Mouse (Mus musculus): ENCODE results near the gene Pik3r5. TPM values are rescaled to one million over a fixed set of nuclear protein-coding genes. Genes with fewer than 3 reads are reported as not detected.

Gene Pik3r5
- polyA plus RNA-seq, 1 experiment from 2014 or later, result 1.6 TPM

- Histone ChIP-seq H3K27me3 (no peaks in the 10 kb centered on the region), H3K27ac (replicated peaks) (no peak overlapping the region), H3K9me3 (peaks cover 13% of the 10 kb centered on the region; the same call in 1 of the 2 replicates), H3K4me1 (replicated peaks) (no peaks in the 10 kb centered on the region), H3K4me2 (no peak overlapping the region), H3K4me3 (no peak overlapping the region), H3K9ac (no peak overlapping the region), H3K36me3 (no peaks in the 10 kb centered on the region)
- no peak for ATAC-seq (ENCODE audit: low read depth)
- 86% methylated on average over 2 of the region's 2 CpGs for WGBS
Observed at GRCm38 (mm10) chr11:68520439-68520838, 88.5 kb downstream of the Pik3r5 start.

DNA sequence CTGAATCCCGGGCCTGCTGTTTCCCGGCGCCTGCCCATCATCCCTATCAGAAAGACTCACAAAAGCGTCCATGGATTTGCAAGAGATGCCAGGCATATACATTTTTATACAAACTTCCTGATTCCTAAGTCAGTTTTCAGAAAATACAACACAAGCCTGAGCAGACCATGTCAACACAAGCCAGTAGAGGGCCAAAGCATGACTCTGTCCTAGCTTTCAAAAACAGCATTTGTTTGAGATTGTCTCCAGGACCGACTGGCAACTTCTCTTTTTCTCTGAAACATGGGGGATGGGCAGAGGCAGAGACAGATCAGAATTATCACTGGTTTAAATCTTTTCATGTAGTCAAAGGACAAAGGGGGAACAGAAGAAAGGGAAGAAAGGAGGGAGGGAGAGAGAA lies 89.4 kb downstream of the Pik3r5 start:
- ATAC-seq (ENCODE audit: low read depth), result no peak
- no peaks in the 10 kb centered on the region for H3K4me1 ChIP-seq (replicated peaks)
- H3K4me3 ChIP-seq, result no peak overlapping the region
- H3K27me3 ChIP-seq, result no peaks in the 10 kb centered on the region
- H3K27ac ChIP-seq (replicated peaks), result no peak overlapping the region
- H3K36me3 ChIP-seq, result no peaks in the 10 kb centered on the region
- H3K4me2 ChIP-seq, result no peak overlapping the region
- peaks cover 13% of the 10 kb centered on the region; the same call in 1 of the 2 replicates for H3K9me3 ChIP-seq
- 72% methylated on average over 5 of the region's 5 CpGs for WGBS
- H3K9ac ChIP-seq, result no peak overlapping the region

DNA sequence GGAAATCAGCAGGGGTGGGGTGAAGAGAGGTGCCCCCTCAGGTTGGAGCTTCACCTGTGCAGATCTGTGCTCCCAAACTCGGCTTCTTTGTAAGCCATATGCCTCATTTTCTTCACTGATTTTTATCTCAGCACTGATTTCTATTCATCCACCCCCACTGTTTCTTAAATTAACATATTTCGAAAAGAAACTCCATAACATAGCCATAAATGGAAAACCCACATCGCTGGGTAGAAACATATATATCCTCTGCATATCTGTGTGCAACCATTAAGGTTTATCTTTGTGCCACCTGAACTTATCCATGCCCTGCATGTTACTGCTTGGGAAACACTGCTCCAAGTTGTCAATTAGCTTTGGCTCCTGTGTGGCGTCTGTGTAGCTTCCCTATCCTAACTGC lies 94.5 kb downstream of the Pik3r5 start:
- no peak overlapping the region for H3K4me3 ChIP-seq
- ATAC-seq (ENCODE audit: low read depth), result no peak
- no peak overlapping the region for H3K27ac ChIP-seq (replicated peaks)
- no peaks in the 10 kb centered on the region for H3K4me1 ChIP-seq (replicated peaks)
- H3K27me3 ChIP-seq, result no peaks in the 10 kb centered on the region
- WGBS, result 84% methylated on average over 4 of the region's 4 CpGs
- no peak overlapping the region for H3K4me2 ChIP-seq
- no peaks in the 10 kb centered on the region for H3K9me3 ChIP-seq
- H3K36me3 ChIP-seq, result no peaks in the 10 kb centered on the region
- H3K9ac ChIP-seq, result no peak overlapping the region

GRCm38 (mm10) chr11:68531066-68531806 lies 99.3 kb downstream of the Pik3r5 start:
- no peak for ATAC-seq (ENCODE audit: low read depth)
- 28% methylated on average over 16 of the region's 16 CpGs for WGBS
- H3K4me2 ChIP-seq, result no peak overlapping the region
- no peaks in the 10 kb centered on the region for H3K9me3 ChIP-seq
- no peak overlapping the region for H3K27ac ChIP-seq (replicated peaks)
- H3K36me3 ChIP-seq, result no peaks in the 10 kb centered on the region
- H3K9ac ChIP-seq, result no peak overlapping the region
- H3K27me3 ChIP-seq, result no peaks in the 10 kb centered on the region
- H3K4me3 ChIP-seq, result no peak overlapping the region
- H3K4me1 ChIP-seq (replicated peaks), result no peaks in the 10 kb centered on the region

DNA sequence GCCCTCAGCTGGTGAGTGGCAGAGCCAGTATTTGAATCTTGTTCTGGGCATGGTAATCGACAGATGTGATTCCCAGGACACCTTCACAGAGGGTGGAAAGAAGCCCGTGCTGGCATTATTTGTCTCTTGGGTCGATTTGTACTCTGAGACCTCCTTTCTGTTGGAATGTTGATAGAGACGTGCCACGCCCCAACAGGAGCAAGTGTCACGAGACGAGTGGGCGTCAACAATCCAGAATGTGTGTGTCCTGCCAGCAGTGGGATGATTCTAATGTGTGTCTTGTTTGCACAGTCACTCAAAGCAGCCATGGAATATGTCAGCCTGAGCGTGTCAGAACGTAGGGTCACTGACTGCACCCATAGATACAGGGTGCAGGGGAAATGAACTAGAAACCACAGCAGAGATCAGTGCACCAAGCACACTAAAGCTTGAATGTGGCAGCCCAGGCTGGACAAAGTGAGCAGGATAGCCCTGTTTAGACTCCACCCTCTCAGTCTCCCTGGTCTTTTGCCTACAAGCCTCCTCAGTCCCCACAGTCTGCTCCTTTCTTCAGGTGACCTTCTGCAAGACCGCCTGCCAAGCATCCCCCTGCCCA lies 100.1 kb downstream of the Pik3r5 start:
- no peak for ATAC-seq (ENCODE audit: low read depth)
- Histone ChIP-seq H3K27me3 (no peaks in the 10 kb centered on the region), H3K4me3 (no peak overlapping the region), H3K9me3 (no peaks in the 10 kb centered on the region), H3K4me1 (replicated peaks) (no peaks in the 10 kb centered on the region; the same call in 1 of the 2 replicates), H3K27ac (replicated peaks) (no peak overlapping the region), H3K36me3 (no peaks in the 10 kb centered on the region), H3K4me2 (no peak overlapping the region), H3K9ac (no peak overlapping the region)
- 82% methylated on average over 11 of the region's 11 CpGs for WGBS

- no peak overlapping the region for H3K27ac ChIP-seq (replicated peaks)
- WGBS, result 81% methylated on average over 5 of the region's 5 CpGs
- no peak overlapping the region for H3K9ac ChIP-seq
- H3K36me3 ChIP-seq, result no peaks in the 10 kb centered on the region
- no peaks in the 10 kb centered on the region; the same call in 1 of the 2 replicates for H3K4me1 ChIP-seq (replicated peaks)
- no peaks in the 10 kb centered on the region for H3K27me3 ChIP-seq
- no peak for ATAC-seq (ENCODE audit: low read depth)
- H3K4me3 ChIP-seq, result no peak overlapping the region
- no peak overlapping the region for H3K4me2 ChIP-seq
- no peaks in the 10 kb centered on the region for H3K9me3 ChIP-seq
Observed at GRCm38 (mm10) chr11:68532773-68533172, 100.9 kb downstream of the Pik3r5 start.

- ATAC-seq (ENCODE audit: low read depth), result no peak
- Histone ChIP-seq H3K4me3 (no peak overlapping the region), H3K9me3 (no peaks in the 10 kb centered on the region), H3K27me3 (no peaks in the 10 kb centered on the region), H3K4me2 (no peak overlapping the region), H3K27ac (replicated peaks) (no peak overlapping the region), H3K36me3 (no peaks in the 10 kb centered on the region), H3K9ac (no peak overlapping the region), H3K4me1 (replicated peaks) (no peaks in the 10 kb centered on the region; the same call in 1 of the 2 replicates)
- WGBS, result 81% methylated on average over 6 of the region's 6 CpGs
Observed at GRCm38 (mm10) chr11:68533971-68534475, 102.1 kb downstream of the Pik3r5 start.

DNA sequence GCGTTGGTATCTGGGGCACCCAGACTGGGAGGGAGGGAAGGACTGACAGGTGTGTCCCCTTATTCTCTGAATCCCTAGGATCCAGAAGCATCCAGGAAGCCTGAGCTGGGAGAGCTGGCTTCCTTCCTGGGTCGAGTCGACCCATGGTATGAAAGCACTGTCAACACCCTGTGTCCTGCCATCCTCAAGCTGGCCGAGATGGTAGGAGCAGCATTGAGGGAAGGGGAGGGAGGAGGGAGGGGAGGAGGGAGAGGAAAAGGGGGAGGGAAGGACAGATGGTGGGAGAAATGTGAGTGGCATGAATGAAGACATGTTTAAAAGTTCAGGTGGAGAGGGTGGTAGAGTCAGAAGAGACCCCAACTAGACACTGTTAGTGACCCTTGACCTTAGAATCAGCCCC lies 104.1 kb downstream of the Pik3r5 start:
- Histone ChIP-seq H3K27ac (replicated peaks) (no peak overlapping the region), H3K4me3 (no peak overlapping the region), H3K9ac (no peak overlapping the region), H3K36me3 (no peaks in the 10 kb centered on the region), H3K4me2 (no peak overlapping the region), H3K27me3 (no peaks in the 10 kb centered on the region), H3K4me1 (replicated peaks) (no peaks in the 10 kb centered on the region; the same call in 1 of the 2 replicates), H3K9me3 (no peaks in the 10 kb centered on the region)
- ATAC-seq (ENCODE audit: low read depth), result no peak
- 75% methylated on average over 4 of the region's 4 CpGs for WGBS

GRCm38 (mm10) chr11:68536465-68536864 lies 104.5 kb downstream of the Pik3r5 start:
- 55% methylated on average over 4 of the region's 4 CpGs for WGBS
- H3K9ac ChIP-seq, result no peak overlapping the region
- H3K4me3 ChIP-seq, result no peak overlapping the region
- H3K27ac ChIP-seq (replicated peaks), result no peak overlapping the region
- no peaks in the 10 kb centered on the region for H3K36me3 ChIP-seq
- H3K27me3 ChIP-seq, result no peaks in the 10 kb centered on the region
- H3K4me2 ChIP-seq, result no peak overlapping the region
- no peaks in the 10 kb centered on the region; the same call in 1 of the 2 replicates for H3K4me1 ChIP-seq (replicated peaks)
- ATAC-seq (ENCODE audit: low read depth), result no peak
- no peaks in the 10 kb centered on the region for H3K9me3 ChIP-seq

DNA sequence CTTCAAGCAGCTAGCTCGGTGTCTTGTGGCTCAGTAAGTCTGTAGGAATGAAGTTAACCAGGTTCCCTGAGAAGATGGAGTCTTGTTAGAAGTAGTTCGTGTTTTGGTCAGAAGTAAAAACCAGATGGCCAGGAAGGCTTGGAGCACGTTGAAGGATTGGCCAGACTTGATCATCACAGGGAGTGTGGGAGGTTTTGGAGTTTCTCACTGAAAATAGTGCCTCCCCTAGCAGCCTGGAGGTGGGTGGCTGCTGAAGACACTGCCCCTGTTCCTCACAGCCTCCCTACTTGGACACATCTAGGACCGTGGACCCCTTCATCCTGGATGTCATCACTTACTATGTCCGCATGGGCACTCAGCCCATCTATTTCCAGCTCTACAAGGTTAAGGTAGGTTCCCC lies 107.7 kb downstream of the Pik3r5 start:
- no peak for ATAC-seq (ENCODE audit: low read depth)
- Histone ChIP-seq H3K27ac (replicated peaks) (no peak overlapping the region), H3K4me1 (replicated peaks) (peaks cover 1% of the 10 kb centered on the region; the same call in 1 of the 2 replicates), H3K9me3 (no peaks in the 10 kb centered on the region), H3K4me3 (no peak overlapping the region), H3K9ac (no peak overlapping the region), H3K4me2 (no peak overlapping the region), H3K27me3 (no peaks in the 10 kb centered on the region), H3K36me3 (no peaks in the 10 kb centered on the region)
- WGBS, result 60% methylated on average over 5 of the region's 5 CpGs

- no peak overlapping the region for H3K27ac ChIP-seq (replicated peaks)
- H3K27me3 ChIP-seq, result no peaks in the 10 kb centered on the region
- ATAC-seq (ENCODE audit: low read depth), result no peak
- H3K4me1 ChIP-seq (replicated peaks), result peaks cover 6% of the 10 kb centered on the region; the same call in 1 of the 2 replicates
- no peak overlapping the region for H3K4me3 ChIP-seq
- 5% methylated on average over 8 of the region's 8 CpGs for WGBS
- no peak overlapping the region for H3K9ac ChIP-seq
- no peaks in the 10 kb centered on the region for H3K36me3 ChIP-seq
- no peaks in the 10 kb centered on the region for H3K9me3 ChIP-seq
- H3K4me2 ChIP-seq, result no peak overlapping the region
Observed at GRCm38 (mm10) chr11:68544554-68544953, 112.6 kb downstream of the Pik3r5 start.

DNA sequence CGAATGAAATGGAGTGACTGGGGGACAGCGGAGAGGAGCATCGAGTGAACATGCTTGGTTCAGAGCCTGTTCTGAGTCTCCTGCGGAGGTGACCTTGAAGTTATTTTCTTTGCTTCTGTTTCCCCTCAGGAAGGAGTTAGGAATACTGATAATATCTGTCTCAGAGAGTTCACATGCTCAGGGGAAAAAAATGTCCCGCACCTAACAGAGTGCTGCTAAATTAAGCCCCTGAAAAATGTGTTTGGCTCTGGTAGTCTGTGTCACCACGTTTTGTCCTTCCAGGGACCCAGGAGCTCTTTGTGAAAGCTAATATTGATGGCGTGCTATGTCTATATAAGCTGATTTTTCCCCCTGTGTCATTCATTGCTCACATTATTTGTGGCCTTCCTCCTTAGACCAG lies 113.3 kb downstream of the Pik3r5 start:
- Histone ChIP-seq H3K9me3 (no peaks in the 10 kb centered on the region), H3K9ac (no peak overlapping the region), H3K27me3 (no peaks in the 10 kb centered on the region), H3K4me1 (replicated peaks) (peaks cover 6% of the 10 kb centered on the region; the same call in 1 of the 2 replicates), H3K27ac (replicated peaks) (no peak overlapping the region), H3K36me3 (no peaks in the 10 kb centered on the region), H3K4me3 (no peak overlapping the region), H3K4me2 (no peak overlapping the region)
- no peak for ATAC-seq (ENCODE audit: low read depth)
- 55% methylated on average over 7 of the region's 7 CpGs for WGBS

Data from neural tube, embryonic 13.5 days (tissue).